In the genomic region with DNA sequence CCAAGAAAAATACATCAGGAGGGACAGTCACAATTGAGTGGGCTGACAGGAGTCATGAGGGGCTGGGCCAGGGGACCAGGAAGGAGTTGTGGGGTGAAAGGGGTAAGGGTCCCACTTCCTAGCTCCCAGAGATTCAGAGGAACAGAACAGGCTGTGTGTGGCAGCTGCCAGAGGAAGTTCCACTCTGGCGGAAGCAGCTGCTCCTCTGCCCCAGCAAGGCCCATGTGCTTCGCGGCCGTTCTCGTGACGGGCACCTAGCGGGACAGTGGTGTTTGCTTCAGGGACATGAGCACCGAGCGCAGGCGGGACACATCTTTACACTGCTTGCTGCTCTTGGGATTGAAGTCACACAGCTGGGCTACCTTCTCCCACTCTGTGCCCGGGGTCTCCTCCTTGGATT, we compare ENCODE assay signal across 27 mouse cellular contexts.
"Had no signal": no experiment of that assay in that cellular context is flagged by ENCODE, and none has a peak within 500 bp of the region (broad histone marks: within the 10 kb centered on the region; RNA-seq: fewer than 3 reads in every experiment).

No protein-coding gene starts in this region.

- H3K4me2 ChIP-seq: heart, embryonic 11.5 days; heart, embryonic 13.5 days; heart, embryonic 15.5 days; hindbrain, embryonic 13.5 days; hindbrain, embryonic 15.5 days; kidney, embryonic 15.5 days; limb, embryonic 12.5 days; liver, embryonic 11.5 days; liver, embryonic 13.5 days; liver, embryonic 15.5 days had no signal

- H3K27ac ChIP-seq: heart, embryonic 13.5 days; heart, embryonic 15.5 days; hindbrain, embryonic 13.5 days; hindbrain, embryonic 15.5 days; hindbrain, postnatal 0 days; kidney, embryonic 15.5 days; kidney, postnatal 0 days; left cerebral cortex, adult 2 months; limb, embryonic 10.5 days; limb, embryonic 12.5 days; liver, embryonic 13.5 days; liver, embryonic 15.5 days had no signal

- H3K27me3 ChIP-seq: heart, embryonic 13.5 days; heart, embryonic 15.5 days; hindbrain, embryonic 13.5 days; hindbrain, embryonic 15.5 days; kidney, embryonic 15.5 days; limb, embryonic 12.5 days; liver, embryonic 13.5 days; liver, embryonic 15.5 days had no signal

- H3K9me3 ChIP-seq: heart, embryonic 13.5 days; heart, embryonic 15.5 days; hindbrain, embryonic 13.5 days; hindbrain, embryonic 15.5 days; kidney, embryonic 15.5 days; limb, embryonic 10.5 days; limb, embryonic 12.5 days; liver, embryonic 13.5 days; liver, embryonic 15.5 days had no signal

- ATAC-seq: forebrain, postnatal 0 days; hindbrain, postnatal 0 days; intestine, embryonic 16.5 days; liver, postnatal 0 days had no signal

- DNase-seq: forebrain, postnatal 0 days; gastrocnemius, postnatal 25 days; heart, adult 18-20 months; heart, postnatal 14 days; heart, postnatal 36 days; kidney, adult 11 months; kidney, adult 2 months; kidney, adult 9 months; kidney, postnatal 14 days; kidney, postnatal 36 days; liver; liver, embryonic 13.5 days; liver, postnatal 0 days had no signal

- H3K9ac ChIP-seq: forebrain, postnatal 0 days; heart, embryonic 13.5 days; heart, embryonic 15.5 days; hindbrain, embryonic 13.5 days; hindbrain, embryonic 15.5 days; kidney, embryonic 15.5 days; limb, embryonic 12.5 days; liver, embryonic 13.5 days; liver, embryonic 15.5 days; liver, postnatal 0 days had no signal

- H3K4me3 ChIP-seq: heart, embryonic 13.5 days; heart, embryonic 15.5 days; hindbrain, embryonic 13.5 days; hindbrain, embryonic 15.5 days; kidney, embryonic 15.5 days; left cerebral cortex, adult 2 months; limb, embryonic 10.5 days; limb, embryonic 12.5 days; liver, embryonic 13.5 days; liver, embryonic 15.5 days had no signal
